Mouse (Mus musculus) stomach, embryonic 15.5 days (tissue): Measurements from ENCODE around the gene Zswim1. TPM values are rescaled to one million over a fixed set of nuclear protein-coding genes. Genes with fewer than 3 reads are reported as not detected.
"Not testable (repeated sequence)": the region's sequence is repeated elsewhere in the genome, so short reads cannot be mapped to it uniquely, and the experiment has no call there.

Experiments
- ATAC-seq: fragments of 200-750 bp; cut with Nextera tagmentation; 2 replicates; pipeline ENCODE4 v1.8.0; 2017; ENCODE audit warnings: low read depth, moderate number of reproducible peaks, moderate TSS enrichment; ENCODE audit not compliant: insufficient read depth, low FRiP score
- H3K27ac ChIP-seq: fragments of 300-500 bp; sonication (generic); 2 replicates; pipeline ENCODE4 v1.5.1; 2015; ENCODE audit warnings: mild to moderate bottlenecking, inconsistent platforms
- H3K27me3 ChIP-seq: fragments of 300-500 bp; sonication (generic); replicated peaks from 2 replicates; pipeline ENCODE4 v1.6.1; 2015; ENCODE audit warnings: inconsistent platforms
- H3K36me3 ChIP-seq: fragments of 300-500 bp; sonication (generic); 2 replicates; pipeline ENCODE4 v1.6.1; 2015; ENCODE audit warnings: inconsistent platforms
- H3K4me1 ChIP-seq: fragments of 300-500 bp; sonication (generic); 2 replicates; pipeline ENCODE4 v1.6.1; 2015; ENCODE audit warnings: inconsistent platforms
- H3K4me2 ChIP-seq: fragments of 300-500 bp; sonication (generic); 2 replicates; pipeline ENCODE4 v1.6.1; 2015; ENCODE audit warnings: mild to moderate bottlenecking, inconsistent platforms
- H3K4me3 ChIP-seq: fragments of 300-500 bp; sonication (generic); replicated peaks from 2 replicates; pipeline ENCODE4 v1.5.1; 2015; ENCODE audit warnings: inconsistent platforms
- H3K9ac ChIP-seq: fragments of 300-500 bp; sonication (generic); 2 replicates; pipeline ENCODE4 v1.6.1; 2015; ENCODE audit warnings: inconsistent platforms
- H3K9me3 ChIP-seq: fragments of 300-500 bp; sonication (generic); 2 replicates; pipeline ENCODE4 v1.6.1; 2016; ENCODE audit warnings: inconsistent platforms
- WGBS: fragments of 180-500 bp; shearing (Covaris S2); methylation state at CpG from one replicate; pipeline ENCODE4 v1.1.7; 2015; 5-methylcytosine and 5-hydroxymethylcytosine counted together
- polyA plus RNA-seq: library from polyadenylated mRNA; unstranded; fragments of >200 nt; fragmentation: Nextera tagmentation; extraction: Ambion mirVana; gene quantifications from 2 replicates; pipeline ENCODE4 v1.2.1, GENCODE M21; 2015

The Zswim1 gene
- polyA plus RNA-seq, 1 experiment from 2014 or later: 13.1 TPM

DNA sequence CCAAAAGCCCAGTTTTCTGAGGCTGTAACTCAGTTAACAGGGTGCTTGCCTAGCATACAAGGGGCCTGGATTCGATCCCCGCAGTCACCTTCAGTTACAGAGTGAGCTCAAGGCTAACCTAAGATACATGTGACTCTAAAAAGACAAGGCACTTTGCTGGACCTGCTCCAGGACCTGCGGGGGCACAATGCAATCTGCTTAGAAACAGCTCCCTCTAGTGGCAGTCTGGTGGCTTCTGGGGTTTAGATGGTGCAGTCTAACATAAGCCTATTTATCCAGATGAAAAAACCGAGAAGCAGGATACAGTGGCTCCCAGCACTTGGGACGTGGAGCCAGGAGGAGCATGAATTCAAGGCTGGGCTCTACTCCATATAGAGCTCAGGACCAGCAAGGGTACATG, 28.2 kb upstream of the Zswim1 start:
- ATAC-seq: peak; percentile 32; the same call in 1 of the 2 replicates
- peaks cover 43% of the 10 kb centered on the region for H3K36me3 ChIP-seq

DNA sequence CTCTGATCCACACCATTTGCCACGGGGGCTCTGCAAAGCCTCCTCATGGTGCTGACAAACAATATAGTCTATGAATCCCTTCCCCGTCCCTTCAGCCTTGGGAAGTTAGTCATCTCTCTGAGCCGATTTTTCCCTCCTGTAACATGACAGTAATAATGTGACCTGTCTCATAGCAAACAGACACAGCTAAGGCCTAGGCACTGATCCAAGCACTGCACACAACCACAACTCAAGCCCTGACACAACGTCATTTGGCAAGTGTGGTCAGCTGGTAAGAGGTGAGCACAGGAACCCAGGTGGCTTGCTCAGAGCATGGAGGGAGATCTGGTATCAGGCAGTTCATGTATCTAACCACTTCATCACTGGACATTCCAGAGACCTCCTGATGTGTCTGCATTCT, 26.6 kb upstream of the Zswim1 start:
- no peak for ATAC-seq
- no peak overlapping the region for H3K4me3 ChIP-seq
- no peak overlapping the region for H3K27ac ChIP-seq
- no peaks in the 10 kb centered on the region for H3K9me3 ChIP-seq
- H3K36me3 ChIP-seq: peaks cover 51% of the 10 kb centered on the region
- H3K27me3 ChIP-seq: no peaks in the 10 kb centered on the region
- no peak overlapping the region for H3K9ac ChIP-seq
- H3K4me2 ChIP-seq: no peak overlapping the region
- 74% methylated on average over 4 of the region's 4 CpGs for WGBS
- H3K4me1 ChIP-seq: peaks cover 2% of the 10 kb centered on the region; the same call in 1 of the 2 replicates

More for the DNA sequence above, 28.2 kb upstream of the Zswim1 start:
- no peaks in the 10 kb centered on the region for H3K27me3 ChIP-seq
- no peak overlapping the region for H3K4me2 ChIP-seq
- no peak overlapping the region for H3K9ac ChIP-seq
- H3K27ac ChIP-seq: no peak overlapping the region
- H3K4me3 ChIP-seq: no peak overlapping the region
- no peaks in the 10 kb centered on the region for H3K9me3 ChIP-seq
- 38% methylated on average over 5 of the region's 5 CpGs for WGBS
- H3K4me1 ChIP-seq: peaks cover 2% of the 10 kb centered on the region; the same call in 1 of the 2 replicates

DNA sequence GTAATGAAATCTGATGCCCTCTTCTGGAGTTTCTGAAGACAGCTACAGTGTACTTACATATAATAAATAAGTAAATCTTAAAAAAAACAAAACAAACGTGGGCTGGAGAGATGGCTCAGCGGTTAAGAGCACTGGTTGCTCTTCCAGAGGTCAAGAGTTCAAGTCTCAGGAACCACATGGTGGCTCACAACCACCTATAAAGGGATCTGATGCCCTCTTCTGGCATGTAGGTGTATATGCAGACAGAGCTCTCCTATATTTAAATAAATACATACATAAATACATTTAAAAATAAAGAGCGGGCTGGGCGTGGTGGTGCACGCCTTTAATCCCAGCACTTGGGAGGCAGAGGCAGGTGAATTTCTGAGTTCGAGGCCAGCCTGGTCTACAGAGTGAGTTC, 23.9 kb upstream of the Zswim1 start:
- not testable (repeated sequence) for H3K9ac ChIP-seq, H3K27me3 ChIP-seq, H3K9me3 ChIP-seq, H3K27ac ChIP-seq, H3K4me1 ChIP-seq, H3K4me3 ChIP-seq, H3K4me2 ChIP-seq, ATAC-seq
- 80% methylated on average over 6 of the region's 6 CpGs for WGBS
- H3K36me3 ChIP-seq: peaks cover 43% of the 10 kb centered on the region

DNA sequence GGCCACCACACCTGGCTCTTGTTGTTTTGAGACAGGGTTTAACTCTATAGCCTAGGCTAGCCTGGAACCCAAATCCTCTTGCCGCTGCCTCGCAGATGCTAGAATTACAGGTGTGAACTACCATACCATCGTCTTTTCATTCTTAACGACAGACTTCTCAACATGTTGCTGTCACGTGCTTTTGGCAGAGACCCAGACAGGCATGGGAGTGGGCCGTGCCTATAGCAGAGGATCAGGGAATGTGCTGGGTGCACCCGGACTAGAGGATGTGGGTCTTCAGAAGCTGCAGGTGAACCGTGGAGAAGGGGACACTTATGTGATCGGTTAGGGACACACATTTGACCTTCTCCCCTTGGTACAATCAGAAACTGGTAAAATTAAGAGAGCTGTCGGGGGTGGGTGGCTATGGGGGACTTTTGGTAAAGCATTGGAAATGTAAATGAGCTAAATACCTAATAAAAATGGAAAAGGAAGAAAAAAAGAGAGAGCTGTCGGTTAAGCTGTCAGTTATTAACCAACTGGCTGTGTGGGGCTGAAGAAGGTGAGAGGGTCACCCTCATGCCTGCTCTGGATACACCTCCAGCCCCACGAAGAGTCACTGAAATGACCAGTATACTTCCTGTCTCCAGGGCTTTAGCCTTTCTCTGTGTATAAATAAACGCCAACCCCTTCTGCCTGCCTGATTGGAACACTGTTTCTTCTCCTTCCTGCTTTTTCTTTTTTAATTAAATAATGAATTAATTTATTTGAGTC, 22.1 kb upstream of the Zswim1 start:
- Histone ChIP-seq H3K4me3 (no peak overlapping the region), H3K36me3 (peaks cover 30% of the 10 kb centered on the region), H3K4me2 (no peak overlapping the region), H3K27me3 (no peaks in the 10 kb centered on the region), H3K4me1 (peaks cover 5% of the 10 kb centered on the region), H3K9me3 (no peaks in the 10 kb centered on the region), H3K27ac (no peak overlapping the region), H3K9ac (no peak overlapping the region)
- 88% methylated on average over 13 of the region's 13 CpGs for WGBS
- ATAC-seq: no peak

DNA sequence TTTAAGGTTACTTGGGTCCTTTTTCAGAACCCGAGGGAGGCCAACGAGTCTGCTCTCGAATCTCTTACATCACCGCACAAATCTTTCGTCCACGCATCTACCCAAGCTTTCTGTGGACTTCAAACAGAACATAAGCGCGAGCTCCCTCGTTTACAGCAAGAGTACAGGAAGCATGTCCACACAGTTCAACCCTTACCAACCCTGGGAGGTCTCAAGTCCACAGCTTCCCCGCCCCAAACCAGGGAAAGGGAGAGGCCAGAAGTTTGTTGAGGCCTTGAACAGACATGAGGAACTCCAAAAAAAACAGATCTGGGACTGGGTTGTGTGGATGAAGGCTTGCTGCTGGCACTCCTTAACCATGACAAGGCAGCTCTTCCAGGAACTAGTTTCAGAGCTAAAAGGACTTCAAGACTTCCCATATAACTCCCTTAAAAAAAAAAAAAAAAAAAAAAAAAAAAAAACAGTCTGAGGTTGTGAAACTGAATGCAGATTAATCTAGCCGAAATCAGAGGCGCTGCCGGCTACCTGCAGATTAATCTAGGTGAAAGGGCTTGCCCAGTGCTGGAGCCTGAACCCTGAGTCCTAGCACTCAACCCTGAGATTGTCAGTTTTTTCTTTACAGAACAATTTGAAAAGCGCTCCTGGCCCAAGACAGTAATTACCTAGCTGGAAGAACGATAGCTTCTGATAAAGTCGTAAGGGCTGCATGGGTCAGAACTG, 19.1 kb upstream of the Zswim1 start:
- H3K27me3 ChIP-seq: no peaks in the 10 kb centered on the region
- H3K9me3 ChIP-seq: no peaks in the 10 kb centered on the region
- H3K4me1 ChIP-seq: peaks cover 11% of the 10 kb centered on the region
- WGBS: 85% methylated on average over 16 of the region's 16 CpGs
- no peak overlapping the region for H3K27ac ChIP-seq
- H3K9ac ChIP-seq: peak overlapping the region; percentile 47; the same call in 1 of the 2 replicates
- H3K36me3 ChIP-seq: peaks cover 19% of the 10 kb centered on the region; the same call in 1 of the 2 replicates
- H3K4me2 ChIP-seq: peak overlapping the region; percentile 58
- no peak for ATAC-seq
- H3K4me3 ChIP-seq: peak overlapping the region; percentile 88

DNA sequence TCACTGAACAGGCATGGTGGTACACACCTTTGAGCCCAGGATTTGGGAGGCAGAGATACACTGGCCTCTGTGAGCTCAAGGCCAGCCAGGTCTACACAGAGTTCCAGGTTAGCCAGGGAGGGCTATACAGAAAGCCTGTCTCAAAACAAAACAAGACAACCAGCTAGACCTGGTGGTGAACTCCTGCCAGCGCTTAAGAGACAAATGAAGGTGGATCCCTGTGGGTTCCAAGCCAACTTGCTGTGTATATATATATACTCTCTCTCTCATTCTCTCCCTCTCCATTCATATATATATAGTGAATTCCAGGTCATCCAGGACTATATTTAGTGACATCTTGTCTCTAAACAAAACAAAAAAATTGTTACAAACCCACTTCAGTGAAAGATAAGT, 18.6 kb upstream of the Zswim1 start:
- Histone ChIP-seq H3K4me2 (peak overlapping the region; percentile 58), H3K36me3 (peaks cover 20% of the 10 kb centered on the region; the same call in 1 of the 2 replicates)

DNA sequence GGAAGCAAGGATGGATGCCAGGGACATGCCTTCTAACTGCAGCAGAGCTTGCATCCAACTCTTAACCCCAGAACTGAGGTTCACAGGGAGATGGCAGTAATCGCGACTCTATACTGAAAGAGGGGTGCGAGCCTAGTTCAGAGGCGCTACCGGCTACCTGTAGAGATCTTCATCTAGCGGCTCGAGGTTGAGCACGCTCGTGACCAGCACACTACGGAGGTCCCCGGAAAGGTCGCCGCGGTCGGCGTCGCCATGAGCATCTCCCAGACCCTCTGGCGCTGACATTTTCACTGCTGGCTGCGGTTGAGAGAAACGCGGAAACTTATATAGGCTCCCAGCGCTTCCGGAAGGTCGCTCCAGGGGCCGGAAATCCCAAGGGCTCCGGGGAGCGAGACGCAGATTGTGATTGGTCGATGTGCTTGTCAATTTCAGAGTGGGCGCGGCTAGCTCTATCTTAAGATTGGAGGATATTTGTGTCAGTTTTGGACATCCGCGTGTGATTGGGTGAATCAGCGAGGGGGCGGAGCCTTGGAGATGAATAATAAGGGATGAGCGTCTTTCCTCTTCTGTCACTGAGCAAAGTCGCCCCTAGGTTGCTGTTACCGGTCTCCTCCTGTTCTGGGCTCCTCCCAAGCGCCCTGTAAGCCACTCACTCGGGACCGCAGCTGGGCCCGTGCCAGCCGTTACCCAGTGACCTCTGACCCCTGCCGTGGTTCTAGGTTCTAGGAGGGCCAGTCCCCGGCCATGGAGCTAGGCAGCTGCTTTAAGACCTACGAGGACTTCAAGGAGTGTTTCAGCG, 17.8 kb upstream of the Zswim1 start, which contains the start of the genes Acot8 and Zswim3:
Gene Acot8, minus strand, starts transcription at position 350 of the 799 bp plus-strand sequence.
Gene Zswim3, plus strand, starts transcription at position 566 of the 799 bp plus-strand sequence.
- Histone ChIP-seq H3K4me1 (peaks cover 11% of the 10 kb centered on the region), H3K27ac (peak within 1 kb of the TSS; percentile 92), H3K4me3 (peak within 1 kb of the TSS; percentile 88), H3K9ac (peak within 1 kb of the TSS; percentile 81), H3K36me3 (peaks cover 13% of the 10 kb centered on the region; the same call in 1 of the 2 replicates), H3K4me2 (peak within 1 kb of the TSS; percentile 91), H3K27me3 (no peaks in the 10 kb centered on the region), H3K9me3 (no peaks in the 10 kb centered on the region)
- WGBS: under 1% methylated on average over 47 of the region's 47 CpGs
- ATAC-seq: peak; percentile 95

More for the DNA sequence above, 18.6 kb upstream of the Zswim1 start:
- no peak overlapping the region for H3K27ac ChIP-seq
- H3K4me3 ChIP-seq: peak overlapping the region; percentile 88
- no peaks in the 10 kb centered on the region for H3K27me3 ChIP-seq
- no peak for ATAC-seq
- 56% methylated on average over 1 of the region's 1 CpGs for WGBS
- H3K9ac ChIP-seq: peak overlapping the region; percentile 47
- peaks cover 11% of the 10 kb centered on the region for H3K4me1 ChIP-seq
- H3K9me3 ChIP-seq: no peaks in the 10 kb centered on the region

DNA sequence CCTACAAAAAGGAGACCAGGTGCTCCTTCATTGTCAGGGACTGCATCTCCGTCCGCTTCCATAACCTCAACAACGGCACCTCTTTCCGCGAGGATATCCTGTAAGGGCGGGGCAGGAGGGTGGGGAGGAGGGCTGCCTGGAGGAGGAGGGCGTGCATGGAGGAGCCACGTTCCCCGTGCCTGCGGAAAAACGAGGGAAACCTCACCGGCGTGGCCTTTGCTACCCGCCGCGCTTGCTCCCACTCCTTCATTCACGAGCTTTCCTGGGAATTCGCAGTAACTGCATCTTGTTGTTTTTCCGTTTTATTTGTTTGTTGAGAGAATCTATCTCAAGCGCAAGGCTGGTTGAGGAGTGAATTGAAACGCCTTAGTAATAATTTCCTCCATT, 17.2 kb upstream of the Zswim1 start:
- peak overlapping the region; percentile 81 for H3K9ac ChIP-seq
- H3K27me3 ChIP-seq: no peaks in the 10 kb centered on the region
- H3K36me3 ChIP-seq: peaks cover 10% of the 10 kb centered on the region; the same call in 1 of the 2 replicates
- H3K4me1 ChIP-seq: peaks cover 11% of the 10 kb centered on the region
- H3K27ac ChIP-seq: peak overlapping the region; percentile 92
- under 1% methylated on average over 21 of the region's 21 CpGs for whole genome bisulfite sequencing
- no peaks in the 10 kb centered on the region for H3K9me3 ChIP-seq
- peak overlapping the region; percentile 88 for H3K4me3 ChIP-seq
- ATAC-seq: peak; percentile 53; the same call in 1 of the 2 replicates
- peak overlapping the region; percentile 91 for H3K4me2 ChIP-seq

DNA sequence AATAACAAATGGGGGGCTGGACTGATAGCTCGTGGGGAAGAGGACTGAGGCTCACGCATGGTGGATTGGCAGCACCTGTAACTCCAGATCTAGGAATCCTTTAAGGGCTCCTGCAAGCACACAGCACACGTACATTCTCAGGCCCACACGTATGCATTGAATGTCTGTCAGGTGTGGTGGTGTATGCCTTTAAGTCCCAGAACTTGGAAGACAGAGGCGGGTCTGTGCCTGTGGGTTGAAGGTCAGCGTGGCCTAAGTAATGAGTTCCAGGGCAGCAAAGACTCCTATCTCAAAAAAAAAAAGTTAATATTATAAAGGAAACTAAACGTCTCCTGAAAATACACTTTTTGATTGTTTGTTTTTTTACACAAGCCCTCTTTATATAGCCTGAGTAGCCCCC, 15.9 kb upstream of the Zswim1 start:
- Histone ChIP-seq H3K4me3 (no peak overlapping the region), H3K4me1 (peaks cover 11% of the 10 kb centered on the region), H3K36me3 (peaks cover 10% of the 10 kb centered on the region; the same call in 1 of the 2 replicates), H3K27ac (0 out of 2 replicates have a peak overlapping the region, but pooled peaks have one; percentile 10), H3K9me3 (no peaks in the 10 kb centered on the region), H3K27me3 (no peaks in the 10 kb centered on the region), H3K9ac (no peak overlapping the region), H3K4me2 (0 out of 2 replicates have a peak overlapping the region, but pooled peaks have one; percentile 8)
- ATAC-seq: no peak
- 62% methylated on average over 7 of the region's 7 CpGs for WGBS

DNA sequence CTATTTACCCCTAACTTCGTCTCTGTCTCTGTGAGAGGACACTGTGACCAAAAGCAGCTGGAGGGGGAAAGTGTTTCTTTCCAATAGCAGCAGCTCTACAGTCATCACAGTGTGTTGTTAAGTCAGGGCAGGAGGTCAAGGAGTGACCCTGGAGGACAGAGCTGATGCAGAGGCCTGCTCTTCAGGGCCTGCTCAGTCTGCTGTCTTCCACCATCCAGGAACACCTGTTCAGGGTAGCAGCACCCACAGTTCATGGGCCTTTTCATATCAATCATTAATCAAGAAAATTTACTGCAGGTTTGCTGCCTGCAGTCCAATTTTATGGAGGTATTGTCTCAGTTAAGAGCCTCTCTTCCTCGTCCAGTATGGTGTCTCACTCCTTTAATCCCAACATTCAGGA, 8.9 kb upstream of the Zswim1 start:
- no peak for ATAC-seq
- 59% methylated on average over 2 of the region's 2 CpGs for WGBS

DNA sequence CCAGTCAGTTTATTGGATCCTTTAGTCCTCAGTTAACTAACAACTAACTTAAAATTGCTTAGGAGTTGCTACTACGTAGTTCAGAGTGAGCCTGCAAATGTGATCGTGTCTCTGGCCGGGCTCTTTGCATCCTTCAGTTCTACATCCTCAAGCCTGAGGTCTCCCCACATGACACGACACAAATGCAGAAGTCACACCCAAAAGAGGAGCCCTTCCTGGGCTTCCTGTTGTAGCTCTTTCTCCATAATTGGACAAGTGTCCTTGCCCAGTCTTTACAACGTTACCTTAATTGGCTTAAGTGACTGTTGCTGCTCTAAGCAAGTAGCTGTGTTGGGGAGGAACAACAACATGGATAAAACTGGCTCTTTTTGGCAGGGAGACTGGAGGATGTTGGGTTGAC, 7.1 kb upstream of the Zswim1 start:
- peaks cover 12% of the 10 kb centered on the region; the same call in 1 of the 2 replicates for H3K4me1 ChIP-seq
- H3K36me3 ChIP-seq: peaks cover 6% of the 10 kb centered on the region; the same call in 1 of the 2 replicates
- ATAC-seq: no peak
- H3K4me2 ChIP-seq: no peak overlapping the region
- H3K4me3 ChIP-seq: no peak overlapping the region
- no peak overlapping the region for H3K9ac ChIP-seq
- no peak overlapping the region for H3K27ac ChIP-seq
- no peaks in the 10 kb centered on the region for H3K9me3 ChIP-seq
- no peaks in the 10 kb centered on the region for H3K27me3 ChIP-seq
- 86% methylated on average over 5 of the region's 5 CpGs for WGBS

More for the DNA sequence above, 8.9 kb upstream of the Zswim1 start:
- Histone ChIP-seq H3K4me2 (no peak overlapping the region), H3K9ac (no peak overlapping the region), H3K4me1 (peaks cover 12% of the 10 kb centered on the region; the same call in 1 of the 2 replicates), H3K9me3 (no peaks in the 10 kb centered on the region), H3K36me3 (0 out of 2 replicates have a peak, but pooled peaks cover under 1% of the 10 kb centered on the region), H3K4me3 (no peak overlapping the region), H3K27ac (no peak overlapping the region), H3K27me3 (no peaks in the 10 kb centered on the region)
